Mouse (Mus musculus) hindbrain, embryonic 10.5 days (tissue): Measurements from ENCODE around the gene Zfp652. TPM values are rescaled to one million over a fixed set of nuclear protein-coding genes. Genes with fewer than 3 reads are reported as not detected.
"Not testable (repeated sequence)": the region's sequence is repeated elsewhere in the genome, so short reads cannot be mapped to it uniquely, and the experiment has no call there.

ENCODE experiments used
- DNase-seq: peaks from one replicate; pipeline ENCODE4 v3.0.0-alpha.2; 2017; ENCODE audit warnings: low spot score
- H3K27ac ChIP-seq: fragments of 300-500 bp; sonication (generic); 2 replicates; pipeline ENCODE4 v1.5.1; 2016; ENCODE audit warnings: mild to moderate bottlenecking, moderate library complexity
- H3K27me3 ChIP-seq: fragments of 300-500 bp; sonication (generic); 2 replicates; pipeline ENCODE4 v1.6.1; 2016; ENCODE audit warnings: mild to moderate bottlenecking; ENCODE audit not compliant: poor library complexity, insufficient read depth, severe bottlenecking
- H3K36me3 ChIP-seq: fragments of 300-500 bp; sonication (generic); 2 replicates; pipeline ENCODE4 v1.6.1; 2016; ENCODE audit warnings: mild to moderate bottlenecking, moderate library complexity
- H3K4me1 ChIP-seq: fragments of 300-500 bp; sonication (generic); replicated peaks from 2 replicates; pipeline ENCODE4 v1.6.1; 2016; ENCODE audit warnings: mild to moderate bottlenecking
- H3K4me3 ChIP-seq: fragments of 300-500 bp; sonication (generic); 2 replicates; pipeline ENCODE4 v1.5.1; 2016; ENCODE audit warnings: mild to moderate bottlenecking, moderate library complexity
- H3K9me3 ChIP-seq: fragments of 300-500 bp; sonication (generic); 2 replicates; pipeline ENCODE4 v1.6.1; 2016; ENCODE audit warnings: mild to moderate bottlenecking, moderate library complexity
- WGBS: fragments of 180-500 bp; shearing (Covaris S2); methylation state at CpG from one replicate; pipeline ENCODE4 v1.1.7; 2016; 5-methylcytosine and 5-hydroxymethylcytosine counted together
- polyA plus RNA-seq: library from polyadenylated mRNA; unstranded; fragments of >200 nt; fragmentation: Nextera tagmentation; extraction: Ambion mirVana; gene quantifications from 2 replicates; pipeline ENCODE4 v1.2.1, GENCODE M21; 2016

Zfp652 gene
- polyA plus RNA-seq, 1 experiment from 2014 or later: 16.7 TPM

DNA sequence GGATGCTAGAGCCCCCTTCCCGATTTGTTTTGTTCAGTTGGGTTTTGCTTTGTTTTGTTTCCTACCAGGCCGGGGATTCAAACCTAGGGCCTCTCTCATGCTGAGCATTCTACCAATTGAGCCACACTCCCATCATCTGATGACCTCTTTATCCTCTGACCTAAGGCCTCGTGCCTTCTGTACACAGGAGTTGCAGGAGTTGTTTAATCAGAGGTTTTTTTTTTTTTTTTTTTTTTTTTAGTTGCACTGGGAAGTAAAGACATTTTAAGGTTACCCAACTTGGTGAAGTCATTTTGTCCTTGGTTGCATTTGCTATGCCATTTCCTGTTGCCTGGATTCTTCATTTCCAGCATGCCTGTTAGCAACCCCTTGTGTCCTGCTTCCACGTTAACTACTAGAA lies 157.0 kb downstream of the Zfp652 start:
- no peaks in the 10 kb centered on the region for H3K4me1 ChIP-seq
- no peak overlapping the region for H3K4me3 ChIP-seq
- H3K36me3 ChIP-seq: no peaks in the 10 kb centered on the region
- no peaks in the 10 kb centered on the region for H3K9me3 ChIP-seq
- no peak for DNase-seq
- H3K27me3 ChIP-seq: peaks cover 3% of the 10 kb centered on the region; the same call in 1 of the 2 replicates
- 83% methylated on average over 4 of the region's 4 CpGs for WGBS
- H3K27ac ChIP-seq: no peak overlapping the region

DNA sequence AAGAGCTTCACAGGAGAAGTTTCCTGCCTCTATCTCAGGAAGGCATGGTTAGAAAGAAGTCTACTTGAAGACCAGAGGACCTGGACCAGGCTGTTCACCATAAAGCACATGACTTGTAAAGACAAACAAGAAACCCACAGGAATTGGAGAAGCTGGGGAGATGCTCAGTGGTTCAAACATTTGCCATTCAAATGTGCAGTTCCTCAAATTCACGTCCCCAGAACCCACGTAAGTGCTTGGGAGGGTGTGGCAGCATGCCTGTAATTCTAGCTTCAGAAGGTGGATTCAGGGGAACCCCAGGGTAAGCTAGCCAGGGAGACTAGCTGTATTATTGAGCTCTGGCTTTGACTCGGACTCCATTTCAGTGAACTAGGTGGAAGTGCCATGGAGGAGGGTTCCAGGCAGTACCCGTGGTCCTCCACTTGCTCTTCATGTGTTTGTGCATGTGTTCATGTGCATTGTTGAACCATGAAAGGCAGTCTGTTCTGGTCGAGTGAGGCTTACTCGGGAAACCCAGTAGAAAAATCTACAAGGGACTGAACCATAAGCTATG lies 157.5 kb downstream of the Zfp652 start:
- Histone ChIP-seq H3K4me3 (no peak overlapping the region), H3K36me3 (no peaks in the 10 kb centered on the region), H3K27ac (no peak overlapping the region), H3K4me1 (no peaks in the 10 kb centered on the region), H3K9me3 (no peaks in the 10 kb centered on the region), H3K27me3 (peaks cover 3% of the 10 kb centered on the region; the same call in 1 of the 2 replicates)
- DNase-seq: no peak
- 77% methylated on average over 6 of the region's 6 CpGs for WGBS

DNA sequence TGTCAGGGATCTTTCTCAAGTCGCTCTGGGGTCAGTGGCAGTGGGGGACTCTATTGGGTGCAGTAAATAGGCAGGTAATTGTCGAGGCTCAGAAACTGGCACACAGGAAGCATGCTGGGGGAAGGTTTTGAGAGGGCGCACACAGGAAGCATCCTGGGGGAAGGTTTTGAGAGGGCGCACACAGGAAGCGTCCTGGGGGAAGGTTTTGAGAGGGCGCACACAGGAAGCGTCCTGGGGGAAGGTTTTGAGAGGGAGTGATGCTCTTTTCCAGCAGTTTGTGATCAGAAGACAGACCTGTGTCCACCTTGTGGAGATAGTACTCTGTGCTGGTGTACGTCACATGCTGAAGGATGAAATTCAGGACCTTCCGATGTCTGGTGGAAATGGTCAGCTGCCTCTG lies 163.3 kb downstream of the Zfp652 start:
- H3K9me3 ChIP-seq: no peaks in the 10 kb centered on the region
- peaks cover under 1% of the 10 kb centered on the region; the same call in 1 of the 2 replicates for H3K27me3 ChIP-seq
- H3K4me1 ChIP-seq: no peaks in the 10 kb centered on the region
- H3K4me3 ChIP-seq: 0 out of 2 replicates have a peak overlapping the region, but pooled peaks have one; percentile 5
- no peak for DNase-seq
- H3K27ac ChIP-seq: no peak overlapping the region
- H3K36me3 ChIP-seq: no peaks in the 10 kb centered on the region
- 28% methylated on average over 9 of the region's 9 CpGs for WGBS

DNA sequence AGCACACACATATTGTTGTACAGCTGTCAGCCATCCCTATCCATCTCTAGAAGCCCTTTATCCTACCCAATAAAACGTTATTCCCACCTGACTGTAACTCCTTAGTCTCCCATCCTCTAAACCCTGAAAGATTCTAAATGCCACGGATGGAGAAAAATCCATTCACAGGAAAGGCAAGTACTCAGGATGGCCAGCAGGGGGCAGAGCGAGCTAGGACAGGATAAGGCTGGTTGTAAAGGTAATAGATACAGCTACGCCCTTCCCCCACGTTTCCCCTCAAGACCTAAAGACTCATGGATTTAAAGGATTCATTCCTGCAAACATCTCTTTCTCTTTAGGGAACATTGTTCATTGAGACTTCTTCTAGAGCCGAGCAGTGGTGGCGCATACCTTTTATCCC lies 163.8 kb downstream of the Zfp652 start:
- H3K9me3 ChIP-seq: no peaks in the 10 kb centered on the region
- H3K27ac ChIP-seq: no peak overlapping the region
- no peaks in the 10 kb centered on the region for H3K36me3 ChIP-seq
- 25% methylated on average over 7 of the region's 7 CpGs for WGBS
- DNase-seq: peak; percentile 64
- peaks cover 4% of the 10 kb centered on the region for H3K27me3 ChIP-seq
- no peak overlapping the region for H3K4me3 ChIP-seq
- no peaks in the 10 kb centered on the region for H3K4me1 ChIP-seq

DNA sequence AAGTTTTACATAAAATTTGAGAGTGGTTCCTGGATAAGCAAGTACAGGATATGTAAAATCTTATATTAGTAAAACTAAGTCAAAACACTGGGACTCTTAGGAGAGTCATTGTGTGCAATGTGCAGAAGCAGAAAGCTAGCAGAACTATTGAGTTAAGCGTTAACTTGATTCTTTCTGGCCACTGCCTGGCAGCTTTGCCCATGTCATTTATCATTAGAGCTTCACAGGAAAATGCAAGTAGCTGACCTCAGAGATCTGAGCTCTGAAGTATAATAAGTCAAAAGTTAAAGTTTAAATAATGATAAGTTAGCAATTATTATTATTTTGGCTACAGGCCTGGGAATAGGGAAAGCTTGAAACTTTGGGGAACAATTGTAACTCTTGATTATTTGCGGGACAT lies 167.4 kb downstream of the Zfp652 start:
- not testable (repeated sequence) for H3K9me3 ChIP-seq, H3K4me1 ChIP-seq, H3K27ac ChIP-seq, H3K27me3 ChIP-seq, H3K4me3 ChIP-seq, DNase-seq, H3K36me3 ChIP-seq
- WGBS: 85% methylated on average over 2 of the region's 2 CpGs

Other genes starting within 250 kb of the Zfp652 start
- gene Nxph3, start 198.1 kb upstream of the Zfp652 start, polyA plus RNA-seq: 0.46 and 0.75 TPM in 2 replicates
- 28.7 and 51.6 TPM in 2 replicates for gene Ngfr, start 124.9 kb upstream of the Zfp652 start, polyA plus RNA-seq
- gene Phb, start 45.7 kb upstream of the Zfp652 start, polyA plus RNA-seq: 222 and 248 TPM in 2 replicates
- gene B130006D01Rik, start 10.9 kb downstream of the Zfp652 start, polyA plus RNA-seq: 1.1 and 1.4 TPM in 2 replicates
- gene Phospho1, start 111.8 kb downstream of the Zfp652 start, polyA plus RNA-seq: 0.42 and 0.86 TPM in 2 replicates
- 7.9 and 8.4 TPM in 2 replicates for gene Gngt2, start 124.5 kb downstream of the Zfp652 start, polyA plus RNA-seq
- 3.5 and 4.4 TPM in 2 replicates for gene Abi3, start 129.8 kb downstream of the Zfp652 start, polyA plus RNA-seq
- 0.14 and 0.39 TPM in 2 replicates for gene B4galnt2, start 202.2 kb downstream of the Zfp652 start, polyA plus RNA-seq